Mouse (Mus musculus) cerebellum, postnatal 25 days (tissue): ENCODE measurements around the gene Zbtb16.

Experiments used
- DNase-seq, 2 experiments: peaks; one replicate each; pipeline ENCODE4 v3.0.0; 2021; ENCODE audit warnings: mixed read lengths in 2 of 2

Gene Zbtb16

GRCm38 (mm10) chr9:48742150-48742549 lies 93.9 kb downstream of the Zbtb16 start:
- no peak for DNase-seq

DNA sequence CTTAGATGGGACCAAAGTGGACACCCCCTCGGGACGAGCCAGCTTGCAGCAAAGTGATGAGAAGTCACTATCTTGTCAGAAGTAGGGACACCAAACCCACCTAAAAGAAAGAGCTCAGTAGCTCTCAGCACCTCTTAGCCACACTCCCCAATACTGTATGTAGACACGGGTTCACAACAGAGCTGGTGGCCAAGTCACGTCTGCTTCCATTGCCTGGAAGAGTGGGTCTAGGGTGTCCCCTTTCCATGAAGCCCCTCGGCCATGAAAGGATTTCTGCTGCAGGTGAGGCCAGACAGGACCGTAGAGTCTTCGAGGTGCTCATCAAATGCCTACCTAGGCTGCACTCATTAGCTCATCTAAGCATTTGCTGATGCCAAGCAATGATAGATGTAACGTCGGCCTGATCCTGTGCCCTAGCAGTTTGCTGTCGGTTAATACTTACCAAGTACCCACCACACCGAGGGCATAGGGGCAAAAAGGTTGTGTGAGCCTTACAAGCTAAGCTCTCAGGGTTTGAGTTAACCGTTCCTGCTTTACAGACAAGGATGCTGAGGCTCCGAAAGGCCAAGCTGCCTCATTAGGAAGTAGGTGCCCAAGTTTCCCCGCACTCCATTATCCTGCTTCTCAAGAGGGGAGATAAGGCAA lies 94.5 kb downstream of the Zbtb16 start:
- no peak for DNase-seq

- peak in 1 of 2 experiments; percentile 22 for DNase-seq
Measured at GRCm38 (mm10) chr9:48740732-48741255, 95.2 kb downstream of the Zbtb16 start.

GRCm38 (mm10) chr9:48740098-48740505 lies 95.9 kb downstream of the Zbtb16 start:
- peak; percentile 98 to 99 for DNase-seq

DNA sequence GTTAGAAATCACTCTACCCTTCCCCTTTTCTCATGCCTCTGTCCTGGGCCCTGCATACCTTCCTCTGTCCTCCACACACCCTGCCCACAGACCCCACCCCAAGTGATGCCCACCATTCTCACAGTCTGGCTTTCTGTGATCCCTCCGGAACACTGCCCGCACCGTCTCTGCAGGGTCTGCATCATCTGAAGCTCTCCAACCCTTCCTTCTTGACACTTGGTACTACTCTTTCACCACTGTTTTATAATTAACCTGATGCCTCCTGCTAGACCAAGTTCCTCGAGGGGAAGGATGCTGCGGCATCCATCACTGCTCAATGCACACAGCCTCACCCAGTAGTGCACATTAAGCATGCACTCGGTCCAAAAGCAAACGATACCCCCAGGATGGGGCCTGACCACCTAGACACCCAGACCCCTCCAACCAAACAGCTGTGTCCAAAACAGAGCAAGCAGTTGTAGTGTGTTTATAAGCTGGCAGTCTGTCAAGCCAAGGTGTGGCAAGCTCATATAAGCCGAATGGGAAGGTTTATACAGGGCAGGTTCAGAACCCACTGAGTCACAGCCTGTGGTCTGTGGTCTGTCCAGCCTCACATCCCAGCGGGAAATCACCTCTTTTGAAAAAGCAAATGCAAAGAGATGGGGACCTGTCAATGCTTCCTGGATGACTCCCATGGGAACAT lies 97.1 kb downstream of the Zbtb16 start:
- peak in 1 of 2 experiments; percentile 42 for DNase-seq

DNA sequence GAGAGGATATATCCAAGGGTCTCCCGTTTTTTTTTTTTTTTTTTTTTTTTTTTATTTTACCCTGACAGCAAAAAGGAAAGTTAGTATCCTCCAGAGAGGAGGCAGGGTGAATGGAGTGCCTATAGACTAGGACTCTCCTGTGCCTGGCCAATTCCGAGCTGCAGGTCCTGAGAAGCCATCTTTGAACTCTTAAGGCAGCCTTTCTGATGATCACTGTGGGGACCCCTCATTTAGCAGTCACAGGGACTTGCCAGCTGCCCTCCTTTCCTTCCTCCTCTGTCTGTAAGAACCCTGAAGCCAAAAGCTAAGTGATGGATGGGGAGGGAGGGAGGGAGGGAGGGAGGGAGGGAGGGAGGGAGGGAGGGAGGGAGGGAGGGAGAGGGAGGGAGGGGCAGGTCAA lies 98.1 kb downstream of the Zbtb16 start:
- DNase-seq: no peak

- peak; percentile 64 to 76 for DNase-seq
Measured at GRCm38 (mm10) chr9:48737210-48737850, 98.7 kb downstream of the Zbtb16 start.

DNA sequence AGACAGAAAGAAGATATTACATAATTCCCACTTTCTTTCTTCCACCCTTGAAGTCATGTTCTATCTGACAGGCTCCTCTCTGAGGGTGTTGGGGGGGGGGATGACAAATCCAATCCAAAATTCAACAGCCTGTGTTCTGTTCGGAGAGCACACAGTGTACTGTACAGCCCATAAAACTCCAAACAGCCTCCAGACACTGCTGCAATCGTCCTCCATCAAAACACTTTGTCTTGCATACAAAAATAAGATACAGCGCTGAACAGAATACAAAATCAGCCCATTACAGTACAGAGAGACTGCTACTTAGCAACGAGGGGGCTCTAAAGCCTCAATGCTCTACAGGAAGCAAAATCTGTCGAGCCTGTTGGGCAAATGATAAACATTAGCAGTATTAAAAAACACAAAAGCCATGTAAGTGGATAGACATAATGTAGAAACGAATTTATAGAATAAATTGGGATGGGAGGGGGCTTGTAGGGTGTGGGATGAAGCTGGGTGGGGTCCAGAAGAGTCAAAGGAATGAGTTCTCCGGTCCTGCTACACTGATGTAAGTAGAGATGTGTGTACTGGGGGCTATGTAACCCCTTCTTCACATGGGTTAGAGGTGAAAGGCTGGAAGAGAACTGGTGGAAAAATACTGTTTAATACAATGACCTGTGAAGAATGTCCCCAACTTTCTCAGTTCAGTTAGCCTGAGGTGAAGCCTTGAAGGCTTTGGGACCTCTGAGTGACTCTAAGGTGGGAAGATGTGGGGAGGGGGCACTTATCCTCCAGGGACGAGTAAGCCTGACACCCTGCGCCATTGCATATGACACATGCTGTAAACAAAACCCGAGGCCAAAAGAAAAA lies 99.4 kb downstream of the Zbtb16 start:
- DNase-seq: peak in 1 of 2 experiments; percentile 21

- DNase-seq: peak in 1 of 2 experiments; percentile 32
Measured at GRCm38 (mm10) chr9:48735466-48736312, 100.3 kb downstream of the Zbtb16 start.

GRCm38 (mm10) chr9:48734725-48735465 lies 101.1 kb downstream of the Zbtb16 start:
- DNase-seq: peak in 1 of 2 experiments; percentile 20

DNA sequence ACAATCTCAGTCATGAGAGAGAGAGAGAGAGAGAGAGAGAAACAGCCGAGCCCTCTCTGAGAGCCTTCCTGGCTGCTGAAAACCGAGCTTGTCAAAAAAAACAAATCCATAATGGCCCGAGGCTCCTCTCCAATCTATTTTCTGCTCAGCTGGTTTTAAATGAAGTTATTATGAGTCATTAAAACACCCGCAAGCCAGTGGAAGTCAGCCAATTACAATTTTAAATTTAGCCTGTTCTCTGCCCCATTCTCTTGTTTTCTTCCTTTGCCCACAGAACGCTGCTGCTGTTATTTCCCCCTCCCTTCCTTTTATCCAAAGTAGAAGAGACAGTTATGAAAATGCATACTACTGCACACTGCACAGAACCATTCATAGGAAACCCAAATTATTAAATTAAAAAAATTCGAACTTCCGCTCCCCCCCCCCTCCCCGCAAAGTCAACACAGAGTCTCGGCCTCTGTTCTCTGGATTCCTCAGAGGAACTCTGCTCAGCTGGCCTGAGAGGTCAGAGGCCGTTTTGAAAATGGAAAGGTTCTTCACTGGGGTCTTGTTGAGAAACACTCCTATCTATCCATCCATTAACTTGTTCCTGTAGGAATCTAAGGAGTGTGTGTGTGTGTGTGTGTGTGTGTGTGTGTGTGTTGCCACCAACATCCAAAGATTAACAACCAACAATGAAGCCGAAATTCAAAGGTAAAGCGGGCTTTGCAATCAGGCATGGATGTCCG lies 102.0 kb downstream of the Zbtb16 start:
- DNase-seq: peak; percentile 18 to 34

DNA sequence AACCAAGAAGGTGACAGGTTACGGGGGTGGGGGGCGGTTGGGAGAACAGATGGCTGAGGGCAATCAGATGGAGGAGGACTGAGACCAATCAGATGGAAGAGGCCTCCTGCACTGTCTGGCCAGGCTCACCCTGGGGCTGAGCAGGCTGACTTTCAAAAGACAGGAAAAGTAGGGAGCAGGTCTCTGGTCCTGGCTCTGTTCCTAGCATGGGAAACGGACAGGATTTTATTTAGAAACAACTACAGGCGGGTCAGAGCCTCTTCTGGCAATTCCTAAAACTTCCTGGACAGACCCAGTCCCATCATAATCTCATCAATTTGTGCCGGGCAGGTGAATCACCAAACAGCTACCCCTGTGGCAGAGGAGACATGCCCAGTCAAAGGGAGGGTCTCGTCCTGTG lies 102.9 kb downstream of the Zbtb16 start:
- peak; percentile 34 to 43 for DNase-seq

GRCm38 (mm10) chr9:48731651-48732536 lies 104.1 kb downstream of the Zbtb16 start:
- DNase-seq: peak in 1 of 2 experiments; percentile 27

GRCm38 (mm10) chr9:48730446-48730979 lies 105.5 kb downstream of the Zbtb16 start:
- DNase-seq: no peak

DNA sequence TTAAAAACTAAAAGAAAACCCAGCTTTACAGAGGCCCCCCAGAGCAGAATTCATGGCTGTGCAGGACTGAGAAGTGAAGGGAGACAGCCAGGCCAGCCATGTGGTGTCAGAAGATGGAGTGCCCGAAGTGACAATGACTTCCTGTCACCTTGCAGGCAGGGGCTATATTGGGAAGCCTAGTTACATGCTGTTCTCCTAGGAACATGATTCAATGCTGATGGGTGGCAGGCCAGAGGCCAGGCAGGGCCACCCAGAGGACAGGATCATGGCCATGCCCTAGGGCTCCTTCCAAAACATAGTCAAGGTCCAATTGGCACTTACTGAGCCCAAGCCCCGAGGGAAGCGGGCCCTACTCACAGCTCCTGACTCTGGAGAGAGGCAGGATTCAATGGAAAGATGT lies 106.6 kb downstream of the Zbtb16 start:
- DNase-seq: no peak

DNA sequence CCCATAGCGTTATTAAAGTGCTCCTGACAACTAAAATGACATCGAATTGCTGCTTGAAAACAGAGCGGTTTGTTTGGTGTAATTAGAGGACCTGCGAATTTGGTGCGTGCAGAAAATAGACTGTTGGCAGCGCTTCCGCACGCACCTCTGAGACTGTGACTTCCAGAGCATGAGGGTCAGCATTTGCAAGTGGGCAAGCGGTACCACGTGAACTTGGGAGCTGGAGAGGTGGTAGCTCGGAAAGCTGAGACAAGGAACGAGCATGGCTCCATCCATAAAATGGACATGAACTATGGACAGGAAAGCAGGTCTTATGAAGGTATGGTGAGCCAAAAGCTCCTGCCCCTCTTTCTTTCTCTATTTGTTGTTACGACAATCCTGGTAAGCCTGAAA lies 107.3 kb downstream of the Zbtb16 start:
- no peak for DNase-seq

DNA sequence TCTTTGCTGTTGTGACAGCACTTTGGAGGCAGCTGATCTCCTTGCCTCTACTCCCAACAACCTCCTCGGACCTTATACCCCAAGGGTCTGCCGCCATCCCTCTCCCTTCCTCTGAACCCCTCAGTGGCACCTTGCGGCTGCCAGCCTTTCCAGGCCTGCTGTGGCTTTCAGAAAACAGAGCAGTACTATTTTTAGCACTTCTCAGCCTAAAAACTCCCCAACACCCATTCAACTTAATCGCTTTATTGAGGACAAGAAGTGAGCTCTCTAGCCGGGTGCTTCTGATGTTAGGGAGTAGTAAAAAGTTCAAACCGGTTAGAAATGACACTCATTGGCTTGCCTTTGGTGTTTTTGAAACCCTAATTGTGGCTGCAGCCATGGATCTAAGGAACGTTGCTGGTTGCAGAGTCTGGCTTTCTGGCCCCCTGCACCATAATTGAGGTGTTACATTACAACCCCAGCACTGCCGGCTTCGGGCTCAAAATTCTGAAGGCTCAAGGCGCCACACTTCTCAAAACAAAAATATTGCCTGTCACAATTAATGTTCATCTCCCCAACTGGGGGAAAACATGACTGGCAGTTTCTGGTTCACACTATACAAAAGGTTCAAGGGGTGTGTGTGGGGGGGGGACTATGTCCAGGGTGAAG lies 107.8 kb downstream of the Zbtb16 start:
- DNase-seq: no peak

DNA sequence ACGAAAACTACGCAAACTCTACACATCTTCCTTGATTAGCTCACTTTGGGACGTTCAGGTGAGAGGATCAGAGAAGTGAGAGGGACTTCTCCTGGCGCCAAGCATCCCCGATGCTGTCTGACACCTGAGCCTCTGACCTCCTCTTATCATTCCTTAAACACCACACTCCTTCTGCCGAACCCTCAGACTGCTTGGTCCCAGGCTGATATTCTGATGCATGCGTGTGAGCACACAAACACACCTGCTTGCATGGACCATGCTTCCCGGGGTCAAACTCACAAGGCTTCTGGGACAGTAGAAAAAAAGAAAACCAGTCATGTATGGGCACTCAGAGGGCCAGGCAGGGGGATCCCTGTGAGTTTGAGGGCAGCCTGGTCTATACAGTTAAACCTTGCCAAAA lies 109.7 kb downstream of the Zbtb16 start:
- DNase-seq: no peak
